Comparison of ENCODE assay signal across 7 mouse cellular contexts in genomic region chr2:70508496-70508895, GRCm38 (mm10). TPM values are rescaled to one million over a fixed set of nuclear protein-coding genes. Genes with fewer than 3 reads are reported as not detected.
DNase-seq lines count a peak whose midpoint lies in the region; ATAC-seq lines count a peak whose summit lies in the region.

TSS of gene Erich2 (plus strand) at chr2:70508819.

- no peaks in the 10 kb centered on the region for H3K27me3 ChIP-seq in lung, embryonic 16.5 days (ENCODE audit: control insufficient read depth, insufficient read depth, low read depth, low read length)
- H3K27me3 ChIP-seq in embryonic facial prominence, embryonic 15.5 days: peaks cover 2% of the 10 kb centered on the region; the same call in 1 of the 2 replicates
- H3K27me3 ChIP-seq in limb, embryonic 12.5 days: peaks cover 8% of the 10 kb centered on the region
- 0 out of 2 replicates have a peak, but pooled peaks cover 1% of the 10 kb centered on the region for H3K27me3 ChIP-seq in splenic B cell, adult 2 months (ENCODE audit: control insufficient read depth, insufficient read depth, low read length, poor library complexity, severe bottlenecking)

- H3K9ac ChIP-seq in lung, embryonic 16.5 days (ENCODE audit: low read length): peak within 1 kb of the TSS; percentile 75
- peak within 1 kb of the TSS; percentile 35; the same call in 1 of the 2 replicates for H3K9ac ChIP-seq in embryonic facial prominence, embryonic 15.5 days
- peak within 1 kb of the TSS; percentile 51 for H3K9ac ChIP-seq in limb, embryonic 12.5 days (replicated peaks)

- no peak for DNase-seq in lung, postnatal 25 days (ENCODE audit: low spot score)
- peak; percentile 20 for DNase-seq in splenic B cell, adult 2 months (ENCODE audit: low read depth, low spot score)
- no peak for DNase-seq in layer of hippocampus, adult 8-10 months (ENCODE audit: low spot score in 2 of 2)
- no peak for DNase-seq in frontal cortex, postnatal 25 days (ENCODE audit: low spot score in 2 of 2)

- no peaks in the 10 kb centered on the region for H3K9me3 ChIP-seq in lung, embryonic 16.5 days (ENCODE audit: control insufficient read depth, low read length)
- no peaks in the 10 kb centered on the region for H3K9me3 ChIP-seq in embryonic facial prominence, embryonic 15.5 days (replicated peaks)
- H3K9me3 ChIP-seq in limb, embryonic 12.5 days: no peaks in the 10 kb centered on the region

- WGBS in lung, embryonic 16.5 days: 9% methylated on average over 10 of the region's 10 CpGs
- 14% methylated on average over 10 of the region's 10 CpGs for WGBS in embryonic facial prominence, embryonic 15.5 days
- whole genome bisulfite sequencing in limb, embryonic 12.5 days: 23% methylated on average over 10 of the region's 10 CpGs

- no peaks in the 10 kb centered on the region for H3K36me3 ChIP-seq in lung, embryonic 16.5 days (ENCODE audit: control insufficient read depth, insufficient read depth, low read length)
- no peaks in the 10 kb centered on the region for H3K36me3 ChIP-seq in embryonic facial prominence, embryonic 15.5 days
- no peaks in the 10 kb centered on the region for H3K36me3 ChIP-seq in limb, embryonic 12.5 days
- H3K36me3 ChIP-seq in splenic B cell, adult 2 months (ENCODE audit: control insufficient read depth, insufficient read depth, low read length, poor library complexity, severe bottlenecking): no peaks in the 10 kb centered on the region

- peaks cover 34% of the 10 kb centered on the region for H3K4me1 ChIP-seq in lung, embryonic 16.5 days (replicated peaks; ENCODE audit: control insufficient read depth, insufficient read depth, low read length)
- H3K4me1 ChIP-seq in embryonic facial prominence, embryonic 15.5 days: peaks cover 5% of the 10 kb centered on the region
- peaks cover 5% of the 10 kb centered on the region for H3K4me1 ChIP-seq in limb, embryonic 12.5 days (replicated peaks)

- peak within 1 kb of the TSS; percentile 84 for H3K27ac ChIP-seq in lung, embryonic 16.5 days (ENCODE audit: low read length)
- 0 out of 2 replicates have a peak within 1 kb of the TSS, but pooled peaks have one; percentile 9 for H3K27ac ChIP-seq in embryonic facial prominence, embryonic 15.5 days (replicated peaks)
- no peak within 1 kb of the TSS for H3K27ac ChIP-seq in limb, embryonic 12.5 days

- H3K4me2 ChIP-seq in lung, embryonic 16.5 days (ENCODE audit: low read depth, low read length): peak within 1 kb of the TSS; percentile 85
- peak within 1 kb of the TSS; percentile 86 for H3K4me2 ChIP-seq in embryonic facial prominence, embryonic 15.5 days (replicated peaks)
- H3K4me2 ChIP-seq in limb, embryonic 12.5 days: peak within 1 kb of the TSS; percentile 78

- ATAC-seq in lung, embryonic 16.5 days (ENCODE audit: low read depth): 0 out of 2 replicates have a peak, but pooled peaks have one; percentile 0
- ATAC-seq in embryonic facial prominence, embryonic 15.5 days (ENCODE audit: insufficient number of reproducible peaks, low FRiP score, low TSS enrichment, low read depth): no peak
- ATAC-seq in limb, embryonic 12.5 days (ENCODE audit: insufficient number of reproducible peaks, insufficient read depth, low FRiP score, low TSS enrichment, low read depth): no peak

- peak within 1 kb of the TSS; percentile 69 for H3K4me3 ChIP-seq in lung, embryonic 16.5 days (ENCODE audit: low read length)
- peak within 1 kb of the TSS; percentile 59 for H3K4me3 ChIP-seq in embryonic facial prominence, embryonic 15.5 days (replicated peaks)
- peak within 1 kb of the TSS; percentile 54 for H3K4me3 ChIP-seq in limb, embryonic 12.5 days (replicated peaks)

RNA-seq across cellular contexts. Expression of gene Erich2, which starts in this region (rescaled TPM):
- polyA plus RNA-seq in lung, embryonic 16.5 days (2015; fragmentation: Nextera tagmentation; extraction: Ambion mirVana): 10.0 and 11.9 TPM in 2 replicates
- polyA plus RNA-seq in embryonic facial prominence, embryonic 15.5 days (2015; fragmentation: Nextera tagmentation; extraction: Ambion mirVana): 7.2 and 11.0 TPM in 2 replicates
- polyA plus RNA-seq in limb, embryonic 12.5 days (2016; fragmentation: Nextera tagmentation; extraction: Ambion mirVana): 0.38 and 0.93 TPM in 2 replicates
- total RNA-seq in layer of hippocampus, adult 8-10 months (2022): 1 to 10 TPM in 1 of 4 experiments, under 1 TPM in 3; 0.34 to 1.7 (median 0.76) TPM
